42 mouse cellular contexts compared by ENCODE assay signal in genomic region chr17:32596494-32596893, GRCm38 (mm10). TPM values are rescaled to one million over a fixed set of nuclear protein-coding genes. Genes with fewer than 3 reads are reported as not detected.
"Had no signal": no experiment of that assay in that cellular context is flagged by ENCODE, and none has a peak within 500 bp of the region (broad histone marks: within the 10 kb centered on the region; RNA-seq: fewer than 3 reads in every experiment).

No protein-coding gene starts in this region.

- H3K9ac ChIP-seq: heart, embryonic 13.5 days; heart, embryonic 15.5 days; hindbrain, embryonic 13.5 days; hindbrain, embryonic 15.5 days; kidney, embryonic 15.5 days; limb, embryonic 13.5 days; limb, embryonic 15.5 days; liver, embryonic 12.5 days; liver, embryonic 14.5 days had no signal

- DNase-seq: gastrocnemius, adult 2 months; gastrocnemius, postnatal 10 days; gastrocnemius, postnatal 25 days; heart, adult 2 months; heart, postnatal 14 days; heart, postnatal 4 days; kidney, adult 11 months; kidney, adult 2 months; kidney, adult 9 months; kidney, postnatal 14 days; kidney, postnatal 36 days; layer of hippocampus, adult 9-11 months; layer of hippocampus, postnatal 36 days; left cerebral cortex, postnatal 4 days had no signal

- H3K27ac ChIP-seq: gastrocnemius, adult 2 months; heart, adult 2 months; heart, embryonic 13.5 days; heart, embryonic 15.5 days; hindbrain, embryonic 13.5 days; hindbrain, embryonic 15.5 days; hindbrain, postnatal 0 days; kidney, embryonic 15.5 days; kidney, postnatal 0 days; limb, embryonic 13.5 days; limb, embryonic 15.5 days; liver, embryonic 12.5 days; liver, embryonic 14.5 days had no signal

- H3K4me1 ChIP-seq: heart, embryonic 13.5 days; heart, embryonic 15.5 days; hindbrain, embryonic 13.5 days; hindbrain, embryonic 15.5 days; kidney, embryonic 15.5 days; limb, embryonic 13.5 days; limb, embryonic 15.5 days; liver, embryonic 12.5 days had no signal

- H3K4me3 ChIP-seq: gastrocnemius, adult 2 months; heart, adult 2 months; heart, embryonic 13.5 days; heart, embryonic 15.5 days; hindbrain, embryonic 13.5 days; hindbrain, embryonic 15.5 days; kidney, embryonic 15.5 days; limb, embryonic 13.5 days; limb, embryonic 15.5 days; liver, embryonic 12.5 days had no signal

- H3K27me3 ChIP-seq: heart, embryonic 13.5 days; heart, embryonic 15.5 days; hindbrain, embryonic 13.5 days; hindbrain, embryonic 15.5 days; kidney, embryonic 15.5 days; limb, embryonic 13.5 days; limb, embryonic 15.5 days; liver, embryonic 12.5 days had no signal

- H3K9me3 ChIP-seq: heart, embryonic 15.5 days; hindbrain, embryonic 13.5 days; hindbrain, embryonic 15.5 days; kidney, embryonic 15.5 days; limb, embryonic 15.5 days; liver, embryonic 12.5 days had no signal

- H3K36me3 ChIP-seq: heart, embryonic 13.5 days; heart, embryonic 15.5 days; hindbrain, embryonic 13.5 days; hindbrain, embryonic 15.5 days; kidney, embryonic 15.5 days; limb, embryonic 13.5 days; limb, embryonic 15.5 days; liver, embryonic 12.5 days had no signal

RNA-seq across cellular contexts. Expression of gene Cyp4f37, which starts 24.6 kb away (rescaled TPM):
- total RNA-seq: gastrocnemius, adult 2 months; gastrocnemius, postnatal 10 days; gastrocnemius, postnatal 25 days; gastrocnemius, postnatal 4 days; granulocyte monocyte progenitor cell, adult 5-6 weeks; heart, adult 2 months; heart, postnatal 14 days; heart, postnatal 4 days; hindbrain, postnatal 0 days; layer of hippocampus, adult 18-20 months; layer of hippocampus, adult 8-10 months; layer of hippocampus, postnatal 14 days; layer of hippocampus, postnatal 36 days; left cerebral cortex, adult 18-20 months; left cerebral cortex, adult 8-10 months; left cerebral cortex, postnatal 10 days; left cerebral cortex, postnatal 25 days; left cerebral cortex, postnatal 4 days; liver, adult 2 months had no signal
- polyA plus RNA-seq: heart, adult 2 months; heart, embryonic 11.5 days; heart, embryonic 13.5 days; heart, embryonic 15.5 days; heart, postnatal 0 days; hindbrain, embryonic 11.5 days; hindbrain, embryonic 13.5 days; intestine, embryonic 14.5 days; intestine, embryonic 16.5 days; kidney, embryonic 15.5 days; kidney, postnatal 0 days; large intestine, adult 2 months; limb, embryonic 11.5 days; limb, embryonic 13.5 days; limb, embryonic 15.5 days; liver, adult 2 months; liver, embryonic 12.5 days; liver, embryonic 14.5 days had no signal
